Mouse (Mus musculus) layer of hippocampus, adult 8-10 months (tissue): ENCODE measurements at regions not wholly inside any gene's neighbourhood (a gene's known extent, or its start where the extent isn't known, plus 50 kb on each side); places are given as distances from the start of the nearest gene placed in this dataset.

Source experiments
- DNase-seq, 2 experiments: peaks; one replicate each; pipeline ENCODE4 v3.0.0; 2022; ENCODE audit warnings: low spot score in 2 of 2

- no peak for DNase-seq
Observed at GRCm38 (mm10) chr5:47185868-47186267, 797.1 kb upstream of the Slit2 start.

DNA sequence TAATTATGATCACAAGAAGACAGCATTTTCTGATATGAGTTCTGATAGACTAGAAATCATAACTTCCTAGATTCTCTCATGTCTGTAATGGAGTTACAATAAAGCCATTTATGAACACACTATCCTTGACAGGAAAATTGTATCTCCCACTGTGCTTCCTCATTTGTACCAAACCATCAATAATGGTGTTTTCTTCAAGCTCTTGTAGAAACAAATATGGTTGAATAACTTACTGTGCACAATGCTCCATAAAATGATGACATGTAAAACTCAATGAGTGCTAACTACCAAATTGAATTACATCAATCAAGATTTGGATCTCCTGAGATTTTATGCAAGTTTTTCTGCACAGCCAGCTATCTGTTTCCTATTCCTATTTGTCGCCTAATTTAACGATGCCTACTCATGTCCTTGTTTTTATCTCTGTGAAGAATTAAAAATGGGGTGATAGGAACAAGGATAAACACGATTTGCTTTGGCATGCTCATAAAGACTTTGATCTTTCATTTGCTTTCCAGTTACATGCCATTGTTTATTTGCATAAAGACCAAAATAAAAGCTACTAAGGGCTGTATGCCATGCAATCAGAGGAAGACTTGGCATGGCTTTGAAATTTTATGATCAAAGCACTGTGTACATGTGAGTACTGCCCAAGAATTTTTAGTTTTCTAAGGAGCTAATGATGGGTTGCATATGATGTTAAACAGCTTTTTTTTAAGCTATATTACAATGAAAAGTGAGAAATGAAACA is 780.6 kb upstream of the Slit2 start:
- DNase-seq, result no peak

GRCm38 (mm10) chr5:47202915-47203296 is 780.0 kb upstream of the Slit2 start:
- no peak for DNase-seq

- DNase-seq, result no peak
Observed at GRCm38 (mm10) chr5:47210542-47210941, 772.4 kb upstream of the Slit2 start.

DNA sequence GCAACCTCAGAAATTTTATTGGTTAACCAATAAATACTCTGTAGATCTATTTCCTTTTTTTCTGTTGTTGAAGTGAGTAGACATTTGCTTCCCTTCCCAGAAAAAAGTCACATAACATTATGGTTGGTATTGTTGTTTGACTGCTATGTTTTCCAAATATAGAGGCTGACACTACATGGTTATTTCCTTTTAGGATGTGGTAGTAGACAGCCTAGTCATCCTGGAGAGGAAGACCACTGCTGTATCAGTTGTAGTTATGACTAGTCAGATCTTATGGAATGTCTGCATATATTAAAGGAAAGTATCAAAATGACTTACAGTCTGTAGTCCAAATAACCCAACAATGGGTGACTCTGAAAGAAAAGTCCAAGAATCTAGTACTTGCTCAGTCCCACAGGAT is 767.5 kb upstream of the Slit2 start:
- DNase-seq, result no peak

DNA sequence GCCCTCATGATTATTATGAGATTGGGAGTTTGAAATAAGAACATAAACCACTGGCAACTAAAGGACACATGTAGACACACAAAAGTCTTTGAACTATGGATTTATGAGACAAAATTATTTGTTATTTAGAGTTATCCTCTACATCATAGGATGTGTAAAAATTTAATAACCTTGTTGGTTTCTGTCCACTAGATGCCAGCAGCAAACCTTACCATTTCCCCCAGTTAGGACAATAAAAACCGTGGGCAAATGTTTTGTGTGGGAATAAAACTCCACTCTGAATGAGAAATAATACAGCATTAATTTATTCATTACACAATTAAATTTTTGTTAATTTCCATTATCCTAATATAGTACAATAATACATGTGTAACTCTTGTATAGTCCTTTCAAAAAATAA is 757.7 kb upstream of the Slit2 start:
- no peak for DNase-seq

DNA sequence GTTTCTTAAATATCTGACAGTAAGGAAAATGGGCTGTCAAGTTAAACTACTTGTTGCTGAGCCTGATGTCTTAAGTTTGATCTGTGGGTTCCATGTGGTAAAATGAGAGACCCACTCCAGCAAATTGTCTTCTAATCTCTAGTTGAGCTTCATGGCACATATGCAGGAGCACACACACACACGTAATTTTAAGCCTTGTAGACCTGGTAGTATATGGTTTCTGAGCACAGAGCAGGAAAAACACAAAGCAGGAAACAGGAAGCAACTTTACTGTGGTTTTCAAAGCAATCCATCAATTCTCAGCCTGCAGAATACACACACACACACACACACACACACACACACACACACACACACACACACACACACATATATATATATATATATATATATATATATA is 746.8 kb upstream of the Slit2 start:
- no peak for DNase-seq

GRCm38 (mm10) chr5:47240060-47240459 is 742.9 kb upstream of the Slit2 start:
- no peak for DNase-seq

GRCm38 (mm10) chr5:47240586-47240985 is 742.4 kb upstream of the Slit2 start:
- no peak for DNase-seq

DNA sequence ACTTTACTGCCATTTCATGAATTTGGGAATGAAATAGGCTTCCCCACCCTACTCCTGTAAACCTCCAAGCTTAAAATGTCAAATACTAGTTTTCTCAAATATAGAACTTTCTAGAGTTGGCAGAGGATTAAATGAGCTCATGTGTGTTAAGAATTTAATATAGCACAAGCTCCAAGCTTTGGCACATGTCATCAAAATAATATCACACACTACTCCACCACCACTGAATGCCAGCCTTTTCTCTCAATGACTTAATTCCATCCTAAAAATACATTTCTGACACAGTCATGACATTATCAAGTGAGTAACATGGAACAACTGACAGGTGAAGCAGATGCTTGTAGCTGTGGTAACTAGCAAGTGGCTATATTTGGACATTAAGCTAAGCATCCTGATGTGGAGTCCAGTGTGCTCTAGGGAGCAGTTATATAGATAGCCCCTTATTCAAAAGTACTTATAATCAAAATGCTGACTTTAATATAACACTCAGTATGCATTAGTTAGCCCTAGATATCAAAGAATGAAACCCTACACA is 728.0 kb upstream of the Slit2 start:
- DNase-seq, result no peak

- DNase-seq, result no peak
Observed at GRCm38 (mm10) chr5:47261658-47262411, 721.1 kb upstream of the Slit2 start.

DNA sequence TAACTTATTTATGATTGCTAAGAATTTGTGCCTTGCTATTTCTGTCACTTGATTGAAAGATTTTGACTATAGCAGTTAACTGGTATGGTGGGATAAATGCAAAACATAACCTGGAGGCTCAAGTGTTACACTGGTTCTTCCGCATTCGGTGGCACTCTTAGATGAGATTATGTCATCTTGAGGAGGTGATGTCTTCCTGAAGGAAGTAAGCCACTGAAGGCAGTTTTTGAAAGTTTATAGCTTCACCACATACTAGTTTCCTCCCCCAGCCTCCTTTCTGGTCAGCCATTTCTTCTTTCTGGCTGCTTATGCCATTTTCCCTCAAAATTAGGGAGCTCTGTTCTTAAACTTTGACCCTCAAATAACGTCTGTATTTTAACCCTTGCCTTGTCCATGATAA is 710.3 kb upstream of the Slit2 start:
- no peak for DNase-seq

GRCm38 (mm10) chr5:47273389-47274255 is 709.3 kb upstream of the Slit2 start:
- no peak for DNase-seq

GRCm38 (mm10) chr5:47274256-47274638 is 708.7 kb upstream of the Slit2 start:
- DNase-seq, result no peak

DNA sequence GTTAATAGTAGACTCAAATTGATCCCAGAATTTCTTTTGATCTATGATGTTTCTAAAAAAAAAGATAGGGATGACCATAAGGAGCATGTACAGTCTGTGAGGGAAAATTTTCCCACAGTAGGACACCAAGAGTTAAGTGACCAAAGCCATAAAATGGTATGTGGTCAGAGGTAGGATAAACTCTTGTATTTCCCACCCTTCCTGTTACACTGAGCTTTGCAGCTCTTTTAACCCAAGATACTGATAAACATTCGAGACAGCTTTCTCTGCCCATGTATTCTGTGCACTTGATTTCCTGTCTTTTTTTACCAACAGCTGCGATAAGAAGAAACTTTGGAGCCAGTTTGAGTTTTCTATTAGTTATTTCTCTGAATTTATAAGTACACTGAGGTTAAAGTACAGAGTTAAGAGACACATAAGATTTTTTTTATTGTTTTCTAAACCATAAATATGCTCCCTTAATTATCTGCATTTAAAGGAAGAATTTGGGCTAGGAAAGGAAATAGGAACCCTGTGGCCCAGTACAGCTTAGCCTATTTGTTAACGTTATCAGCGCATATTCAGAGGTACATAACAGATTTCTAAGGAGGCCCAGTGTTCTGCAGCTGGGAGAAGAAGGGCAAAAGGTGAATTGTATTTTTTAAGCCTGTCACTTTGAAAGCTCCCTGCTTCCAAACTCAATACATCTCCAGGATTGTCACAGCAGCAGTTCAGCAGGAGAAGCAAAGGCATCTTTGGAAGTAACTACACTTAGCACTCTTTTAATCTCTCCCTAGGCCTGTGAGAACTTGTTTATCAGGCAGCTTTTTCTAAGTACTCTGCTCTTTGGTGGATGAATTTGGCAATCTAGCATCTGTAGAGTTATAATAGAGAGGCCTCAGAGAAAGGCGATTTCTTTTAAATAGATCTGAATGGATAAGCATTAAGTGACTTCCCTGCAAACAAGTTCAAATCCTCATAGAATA is 706.4 kb upstream of the Slit2 start:
- DNase-seq, result no peak

DNA sequence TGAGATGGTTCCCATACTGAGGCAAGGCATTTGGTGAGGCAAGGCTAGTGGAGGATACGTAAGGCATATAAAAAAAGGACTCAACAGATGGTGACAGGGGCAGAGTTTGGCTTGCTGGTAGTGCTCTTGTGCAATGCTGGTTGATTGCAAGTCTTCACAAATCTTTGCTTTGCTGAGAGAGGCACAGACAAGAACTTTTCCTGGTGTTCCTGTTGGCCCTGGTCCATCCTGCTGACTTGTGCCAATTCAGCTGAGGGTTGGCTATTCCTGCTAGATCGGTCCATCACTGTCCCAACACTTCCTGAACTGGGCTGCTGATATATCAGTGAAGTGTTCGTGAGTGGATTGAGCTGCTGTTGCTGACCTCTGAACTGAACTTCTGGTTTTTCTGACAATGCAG is 703.3 kb upstream of the Slit2 start:
- DNase-seq, result no peak

GRCm38 (mm10) chr5:47299602-47300001 is 683.3 kb upstream of the Slit2 start:
- peak; percentile 11 to 14 for DNase-seq

- DNase-seq, result peak; percentile 12 to 22
Observed at GRCm38 (mm10) chr5:47317506-47317905, 665.4 kb upstream of the Slit2 start.

GRCm38 (mm10) chr5:47318147-47318546 is 664.8 kb upstream of the Slit2 start:
- DNase-seq, result no peak

GRCm38 (mm10) chr5:47322511-47323167 is 660.3 kb upstream of the Slit2 start:
- no peak for DNase-seq
